Mouse (Mus musculus) CD4-positive, CD25-positive, alpha-beta regulatory T cell, adult 2 months (primary cell): ENCODE measurements around the gene Scel.
"Not testable (repeated sequence)": the region's sequence is repeated elsewhere in the genome, so short reads cannot be mapped to it uniquely, and the experiment has no call there.

ENCODE experiments used
- DNase-seq: peaks from one replicate; pipeline ENCODE4 v3.0.0-alpha.2; 2012; ENCODE audit warnings: low read depth, low spot score

Gene Scel

GRCm38 (mm10) chr14:103512802-103513472, at the start of gene Scel:
TSS of gene Scel (plus strand) at chr14:103513342.
- DNase-seq: no peak

DNA sequence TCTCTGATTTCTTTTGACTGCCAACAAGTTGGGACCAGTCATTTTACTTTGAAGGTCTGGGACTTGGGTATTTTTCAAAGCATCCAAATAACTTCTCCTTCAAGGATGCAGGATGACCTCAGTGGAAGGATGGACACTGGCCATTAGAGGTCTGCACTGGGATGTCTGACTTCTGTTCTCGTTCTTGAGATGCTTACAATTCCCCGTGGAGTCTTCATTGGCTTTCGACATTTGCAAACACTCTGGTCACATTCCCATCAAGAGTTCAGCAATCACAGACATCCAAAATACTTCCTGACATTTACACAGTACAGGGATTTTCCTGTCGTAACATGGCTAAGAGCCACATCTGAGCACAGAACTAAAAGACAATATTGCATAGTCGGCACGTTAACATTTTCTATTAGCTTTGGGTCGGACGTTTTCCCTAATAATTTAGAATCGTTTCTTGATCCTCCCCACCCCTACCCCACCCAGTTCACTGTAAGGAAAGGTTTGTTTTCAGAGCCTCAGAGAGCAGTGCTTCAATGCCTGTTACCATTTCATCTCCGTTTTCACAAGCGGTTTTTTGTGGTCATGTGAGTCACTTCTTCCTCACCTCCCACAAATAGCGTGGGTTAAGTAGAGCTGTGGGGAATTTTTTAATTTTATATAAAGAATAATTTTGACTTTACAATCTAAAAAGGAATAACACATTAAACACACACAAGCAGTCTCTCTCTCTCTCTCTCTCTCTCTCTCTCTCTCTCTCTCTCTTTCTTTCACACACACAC, 44.3 kb upstream of the Scel start:
- DNase-seq: peak; percentile 73

GRCm38 (mm10) chr14:103469464-103470015, 43.6 kb upstream of the Scel start:
- peak; percentile 89 for DNase-seq

- no peak for DNase-seq
Measured at GRCm38 (mm10) chr14:103471074-103471778, 41.9 kb upstream of the Scel start.

DNA sequence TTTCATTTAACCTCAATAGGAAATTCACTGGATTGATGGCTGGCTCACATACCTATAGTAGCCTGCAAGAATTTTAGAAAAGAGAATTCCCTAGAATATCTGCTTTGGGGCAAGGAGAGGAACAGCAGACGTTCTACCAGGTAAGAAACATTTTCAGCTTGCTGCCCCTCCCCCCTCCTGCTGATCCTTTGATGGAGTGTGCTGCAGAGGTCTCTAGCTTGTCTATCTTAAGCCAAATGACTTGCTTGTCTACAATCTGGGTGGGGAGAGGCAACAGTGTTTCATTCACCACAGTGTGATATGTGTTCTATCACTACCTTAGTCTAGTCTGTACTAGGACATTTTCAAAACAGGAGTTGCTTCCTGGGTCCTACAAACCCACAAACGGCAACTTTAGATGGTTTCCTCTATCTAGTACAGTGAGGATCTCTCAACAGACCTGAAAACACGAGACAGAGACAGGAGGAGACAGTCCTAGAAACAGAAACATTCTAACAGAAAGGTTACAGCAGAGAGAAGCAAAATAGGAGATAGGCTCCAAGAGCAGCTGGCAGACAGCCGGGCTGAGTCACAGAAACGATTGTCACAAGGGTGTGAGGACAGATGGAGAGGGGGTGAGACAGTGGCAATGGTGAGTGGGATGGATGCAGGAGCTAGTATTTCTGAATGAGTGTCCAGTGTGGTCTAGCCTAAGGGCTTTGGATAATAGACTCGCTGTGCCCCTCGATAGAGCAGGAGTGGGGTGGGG, 41.2 kb upstream of the Scel start:
- DNase-seq: peak; percentile 31

GRCm38 (mm10) chr14:103472554-103472905, 40.6 kb upstream of the Scel start:
- DNase-seq: no peak

- DNase-seq: no peak
Measured at GRCm38 (mm10) chr14:103475312-103475711, 37.8 kb upstream of the Scel start.

- not testable (repeated sequence) for DNase-seq
Measured at GRCm38 (mm10) chr14:103476232-103476631, 36.9 kb upstream of the Scel start.

- DNase-seq: peak; percentile 69
Measured at GRCm38 (mm10) chr14:103477281-103477680, 35.9 kb upstream of the Scel start.

- DNase-seq: no peak
Measured at GRCm38 (mm10) chr14:103477959-103478358, 35.2 kb upstream of the Scel start.

DNA sequence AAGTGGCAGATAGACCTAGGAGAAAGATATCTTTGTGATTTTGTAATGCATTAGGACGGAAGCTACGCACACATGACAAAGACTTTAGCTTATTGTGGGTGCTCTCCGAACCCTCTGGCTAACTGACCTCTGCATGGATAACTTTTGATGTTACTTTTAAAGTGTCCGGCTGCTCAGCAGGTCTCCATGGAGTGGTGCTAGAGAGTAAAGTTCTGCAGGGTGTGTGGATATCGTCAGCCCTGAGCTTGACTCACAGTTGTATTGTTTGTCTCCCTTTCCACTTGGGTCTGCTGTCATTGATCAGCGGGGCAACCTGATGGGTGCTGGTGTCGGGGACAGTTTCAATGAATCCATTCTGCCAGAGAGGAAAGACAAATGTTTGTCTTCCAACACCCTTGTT, 33.7 kb upstream of the Scel start:
- DNase-seq: no peak

DNA sequence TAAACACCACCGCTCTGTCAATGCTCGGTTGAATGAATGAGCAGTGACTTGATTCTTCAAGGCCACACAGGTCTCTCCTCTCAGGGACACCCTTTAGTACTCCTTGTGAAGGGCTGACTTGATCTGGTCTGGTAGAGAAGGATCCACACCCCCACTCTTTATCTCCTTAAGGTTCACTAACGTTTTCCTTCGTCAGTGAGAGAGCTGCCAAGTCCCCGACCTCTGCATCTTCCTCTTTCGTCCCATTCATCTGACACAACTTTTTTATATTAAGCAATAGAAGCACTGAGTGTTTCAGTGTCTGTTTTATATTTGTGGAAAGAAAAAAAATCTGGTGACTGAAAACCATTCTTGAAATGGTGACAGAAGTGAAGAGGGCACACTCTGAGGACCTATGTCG, 31.6 kb upstream of the Scel start:
- DNase-seq: no peak

- DNase-seq: no peak
Measured at GRCm38 (mm10) chr14:103485671-103486070, 27.5 kb upstream of the Scel start.

- DNase-seq: no peak
Measured at GRCm38 (mm10) chr14:103486974-103487373, 26.2 kb upstream of the Scel start.

DNA sequence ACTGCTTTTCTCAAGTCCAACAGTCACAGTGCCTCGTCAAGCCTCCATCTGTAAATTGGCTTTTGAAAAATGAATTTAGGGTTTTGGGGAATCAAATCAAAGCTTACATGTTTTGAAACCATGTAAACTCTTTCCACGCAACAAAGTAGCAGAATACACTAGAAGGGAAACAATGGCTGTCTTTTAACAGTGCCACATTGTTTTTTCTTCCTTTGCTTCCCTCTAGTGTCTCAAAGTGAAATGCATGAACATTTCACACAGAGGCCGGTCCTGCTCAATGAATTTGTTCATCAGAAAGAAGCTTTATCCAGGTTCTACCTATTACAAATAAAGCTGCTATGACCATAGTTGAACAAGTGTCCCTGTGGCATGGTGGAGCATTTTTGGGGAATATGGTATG, 24.5 kb upstream of the Scel start:
- DNase-seq: peak; percentile 29

- DNase-seq: no peak
Measured at GRCm38 (mm10) chr14:103498199-103498598, 14.9 kb upstream of the Scel start.

DNA sequence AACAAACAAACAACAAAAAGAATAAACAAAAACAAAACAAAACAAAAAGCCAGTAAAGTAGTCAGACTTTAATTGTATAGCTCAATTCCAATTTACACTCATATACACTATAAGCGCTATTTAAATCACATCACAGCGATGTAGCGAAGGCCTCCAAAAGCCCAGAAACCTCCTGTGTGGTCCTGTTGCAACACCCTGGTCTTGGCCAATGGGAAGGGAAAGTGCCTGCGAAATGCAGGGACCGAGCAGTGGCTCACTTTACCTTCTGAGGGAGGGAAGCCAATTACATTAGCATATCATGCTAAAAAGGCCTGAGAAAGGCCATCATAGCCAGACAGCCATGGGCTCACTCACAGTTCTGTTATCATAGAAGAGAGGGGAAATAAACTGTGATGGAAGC, 14.5 kb upstream of the Scel start:
- DNase-seq: no peak

DNA sequence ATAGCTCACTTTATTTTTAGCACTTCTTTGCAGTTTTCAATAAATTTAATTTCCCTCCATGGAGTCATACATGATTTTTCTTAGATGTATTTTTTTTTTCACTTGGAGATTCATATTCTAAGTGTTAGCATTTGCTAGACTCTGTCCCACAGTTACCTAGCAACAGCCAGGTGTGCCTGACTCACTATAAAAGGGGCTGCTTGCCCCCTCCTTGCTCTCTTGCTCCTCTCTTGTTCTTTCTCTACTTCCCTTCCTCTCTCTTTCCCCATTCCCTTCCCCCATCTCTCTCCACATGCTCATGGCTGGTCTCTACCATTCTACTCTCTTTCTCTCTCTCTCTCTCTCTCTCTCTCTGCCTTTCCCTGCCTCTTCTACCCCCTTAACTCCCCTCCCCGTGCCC, 14.1 kb upstream of the Scel start:
- DNase-seq: no peak

- no peak for DNase-seq
Measured at GRCm38 (mm10) chr14:103500309-103500708, 12.8 kb upstream of the Scel start.

DNA sequence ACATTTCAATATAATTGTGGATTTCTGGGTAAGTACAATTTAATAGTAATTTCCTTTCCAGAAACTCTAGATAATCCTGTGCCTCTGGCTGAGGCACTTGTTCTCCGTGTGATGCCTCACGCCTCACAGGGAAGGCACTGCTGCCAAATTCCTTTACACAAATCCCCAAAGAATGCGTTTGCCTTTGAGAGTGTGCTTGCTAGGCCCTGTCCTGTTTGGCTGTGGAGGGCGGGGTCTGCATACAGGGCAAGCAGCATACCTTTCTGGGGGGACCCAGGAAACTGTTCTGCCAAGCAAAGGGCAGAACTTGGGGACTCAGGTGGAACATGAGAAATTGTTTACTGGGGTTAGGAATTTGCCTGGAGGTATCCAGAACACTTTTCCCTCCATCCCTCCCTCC, 12.2 kb upstream of the Scel start:
- no peak for DNase-seq

DNA sequence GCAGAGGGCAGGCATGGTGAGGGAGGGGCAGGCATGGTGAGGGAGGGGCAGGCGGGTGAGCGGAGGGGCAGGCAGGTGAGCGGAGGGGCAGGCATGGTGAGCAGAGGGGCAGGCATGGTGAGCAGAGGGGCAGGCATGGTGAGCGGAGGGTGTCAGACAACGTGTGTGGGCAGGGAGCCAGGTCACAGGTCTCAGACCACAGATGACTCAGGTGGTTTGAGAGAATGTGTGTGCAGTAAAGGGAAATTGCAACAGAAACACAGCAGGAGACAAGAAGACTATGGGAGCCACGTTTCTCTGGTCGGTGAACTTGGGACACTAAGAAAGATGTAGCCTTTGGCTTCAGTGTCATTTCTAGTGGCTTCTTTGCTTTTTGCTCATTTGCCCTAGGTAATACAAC, 8.6 kb upstream of the Scel start:
- no peak for DNase-seq

DNA sequence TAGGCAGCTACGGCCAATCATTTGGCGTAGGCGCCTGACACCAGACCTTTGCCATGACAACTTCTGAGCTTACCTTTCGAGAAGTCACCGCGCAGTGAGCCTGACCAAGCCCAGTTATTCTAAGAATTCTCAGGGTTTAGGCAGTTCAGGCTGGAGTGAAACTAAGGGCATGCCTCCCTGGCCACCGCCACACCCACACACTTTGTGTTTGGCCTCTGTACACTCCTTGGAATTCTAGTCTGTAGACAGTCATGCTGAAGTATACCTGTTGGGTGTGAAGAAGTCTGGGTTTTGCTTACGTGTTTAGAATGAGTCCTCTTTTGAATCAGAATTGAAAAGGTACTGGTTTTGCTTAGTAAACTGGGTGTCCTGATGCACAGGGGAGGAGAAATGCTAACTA, 3.6 kb upstream of the Scel start:
- no peak for DNase-seq
